Mouse (Mus musculus) embryo, embryonic 9.5 days (tissue): Measurements from ENCODE around the gene Exoc7.

Experiments
- DNase-seq: peaks from one replicate; pipeline ENCODE4 v3.0.0-alpha.2; 2017; ENCODE audit errors: extremely low spot score

The Exoc7 gene

DNA sequence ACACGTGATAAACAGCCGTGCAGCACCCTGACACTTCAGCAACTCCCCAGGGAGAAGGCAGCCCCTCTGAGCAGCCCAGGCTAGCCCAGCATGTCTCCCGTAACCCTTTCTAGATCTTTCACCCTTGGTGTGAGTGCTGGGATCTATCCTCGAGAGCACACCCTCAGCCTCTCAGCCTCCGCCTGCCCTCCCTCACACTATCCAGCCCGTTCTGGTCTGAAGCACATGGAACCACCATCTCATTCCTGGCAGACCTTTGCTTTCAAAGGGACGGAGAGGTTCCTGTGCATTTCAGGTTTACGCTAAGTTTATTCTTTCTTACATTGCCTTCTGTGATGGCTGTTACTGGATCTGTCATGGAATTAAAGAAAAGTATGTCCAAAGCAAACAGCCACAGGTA is 62.5 kb downstream of the Exoc7 start:
- DNase-seq: no peak

DNA sequence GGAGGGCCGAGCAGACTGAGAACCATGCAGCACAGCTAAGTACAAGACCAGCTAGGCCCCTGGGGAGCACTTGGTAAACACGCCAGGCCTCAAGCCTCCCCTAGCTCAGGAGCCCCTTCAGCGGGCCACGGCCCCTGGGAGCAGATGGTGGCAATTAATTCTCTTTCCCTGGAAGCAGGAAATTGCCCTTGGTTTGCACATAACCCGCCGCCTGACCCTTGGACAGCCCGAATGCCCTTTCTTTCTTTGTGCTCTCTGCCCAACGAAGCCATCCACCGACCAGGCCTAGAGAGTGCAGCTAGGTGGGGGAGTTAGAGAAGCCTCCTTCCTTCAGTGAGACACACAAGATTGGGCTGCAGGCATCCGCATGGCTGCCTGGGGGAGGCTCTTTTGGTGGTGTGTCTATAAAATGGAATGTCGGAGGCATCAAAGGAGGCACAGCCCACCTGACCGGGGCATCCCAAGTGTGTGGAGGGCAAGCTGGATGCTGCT is 65.2 kb downstream of the Exoc7 start:
- peak; percentile 68 for DNase-seq

DNA sequence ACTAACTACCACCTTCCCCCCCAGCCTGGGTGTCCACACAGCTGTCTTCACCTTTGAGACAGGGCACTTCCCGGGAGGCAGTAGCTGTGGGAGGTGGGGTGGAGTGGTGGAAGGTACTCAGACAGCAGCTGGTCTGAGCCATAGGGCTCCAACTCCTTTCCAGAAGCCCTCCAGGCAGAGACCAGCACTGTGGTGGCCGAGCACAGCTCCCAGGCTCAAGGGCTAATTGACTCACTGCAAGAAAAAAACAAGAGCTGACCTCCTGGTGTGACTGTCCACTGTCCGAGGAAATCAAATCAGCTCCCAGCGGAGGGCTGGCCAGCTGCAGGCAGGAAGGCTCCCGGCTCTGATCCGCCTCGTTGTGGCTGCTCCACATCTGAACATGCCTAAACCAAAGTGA is 67.2 kb downstream of the Exoc7 start:
- DNase-seq: peak; percentile 51
